Mouse (Mus musculus) midbrain, embryonic 16.5 days (tissue): ENCODE measurements around the gene Flvcr1. TPM values are rescaled to one million over a fixed set of nuclear protein-coding genes. Genes with fewer than 3 reads are reported as not detected.
"Not testable (repeated sequence)": the region's sequence is repeated elsewhere in the genome, so short reads cannot be mapped to it uniquely, and the experiment has no call there.

ENCODE experiments used
- ATAC-seq: fragments of 200-750 bp; cut with Nextera tagmentation; 2 replicates; pipeline ENCODE4 v1.8.0; 2017; ENCODE audit warnings: moderate TSS enrichment
- H3K27ac ChIP-seq: fragments of 300-500 bp; sonication (generic); 2 replicates; pipeline ENCODE4 v1.5.1; 2014; ENCODE audit warnings: mild to moderate bottlenecking, low read length, mixed read lengths
- H3K27me3 ChIP-seq: fragments of 300-500 bp; sonication (generic); 2 replicates; pipeline ENCODE4 v1.6.1; 2014; ENCODE audit warnings: low read depth, low read length, mixed read lengths; ENCODE audit not compliant: control insufficient read depth, insufficient read depth
- H3K36me3 ChIP-seq: fragments of 300-500 bp; sonication (generic); 2 replicates; pipeline ENCODE4 v1.6.1; 2014; ENCODE audit warnings: mild to moderate bottlenecking, low read length, moderate library complexity, mixed read lengths; ENCODE audit not compliant: control insufficient read depth, insufficient read depth
- H3K4me1 ChIP-seq: fragments of 300-500 bp; sonication (generic); 2 replicates; pipeline ENCODE4 v1.6.1; 2014; ENCODE audit warnings: mild to moderate bottlenecking, low read length, mixed read lengths; ENCODE audit not compliant: control insufficient read depth, insufficient read depth
- H3K4me2 ChIP-seq: fragments of 300-500 bp; sonication (generic); 2 replicates; pipeline ENCODE4 v1.6.1; 2014; ENCODE audit warnings: mild to moderate bottlenecking, low read length, mixed read lengths
- H3K4me3 ChIP-seq: fragments of 300-500 bp; sonication (generic); 2 replicates; pipeline ENCODE4 v1.5.1; 2014; ENCODE audit warnings: low read depth, mild to moderate bottlenecking, low read length, moderate library complexity, mixed read lengths
- H3K9ac ChIP-seq: fragments of 300-500 bp; sonication (generic); 2 replicates; pipeline ENCODE4 v1.6.1; 2014; ENCODE audit warnings: low read depth, low read length, mixed read lengths
- H3K9me3 ChIP-seq: fragments of 300-500 bp; sonication (generic); replicated peaks from 2 replicates; pipeline ENCODE4 v1.6.1; 2014; ENCODE audit warnings: mild to moderate bottlenecking, low read length, mixed read lengths; ENCODE audit not compliant: control insufficient read depth, poor library complexity, severe bottlenecking
- WGBS: fragments of 180-500 bp; shearing (Covaris S2); extraction: QIAGEN DNeasy Blood & Tissue Kit; methylation state at CpG from one replicate; pipeline ENCODE4 v1.1.7; 2014; 5-methylcytosine and 5-hydroxymethylcytosine counted together
- polyA plus RNA-seq: library from polyadenylated mRNA; unstranded; fragments of >200 nt; fragmentation: Nextera tagmentation; extraction: Ambion mirVana; gene quantifications from 2 replicates; pipeline ENCODE4 v1.2.1, GENCODE M21; 2015

Flvcr1 gene
- polyA plus RNA-seq, 1 experiment from 2014 or later = 7.8 TPM

GRCm38 (mm10) chr1:191045264-191045663, 19.3 kb upstream of the Flvcr1 start:
- WGBS = 98% methylated on average over 2 of the region's 2 CpGs

GRCm38 (mm10) chr1:191042688-191043087, 16.7 kb upstream of the Flvcr1 start:
- Histone ChIP-seq H3K27me3 (no peaks in the 10 kb centered on the region), H3K27ac (no peak overlapping the region), H3K9me3 (no peaks in the 10 kb centered on the region), H3K9ac (no peak overlapping the region), H3K36me3 (no peaks in the 10 kb centered on the region), H3K4me3 (no peak overlapping the region), H3K4me1 (no peaks in the 10 kb centered on the region), H3K4me2 (no peak overlapping the region)
- no peak for ATAC-seq
- WGBS = 82% methylated on average over 3 of the region's 3 CpGs

More at GRCm38 (mm10) chr1:191045264-191045663, 19.3 kb upstream of the Flvcr1 start:
- Histone ChIP-seq H3K9me3 (no peaks in the 10 kb centered on the region), H3K4me2 (no peak overlapping the region), H3K36me3 (no peaks in the 10 kb centered on the region), H3K27me3 (no peaks in the 10 kb centered on the region), H3K27ac (no peak overlapping the region), H3K4me1 (no peaks in the 10 kb centered on the region), H3K9ac (no peak overlapping the region), H3K4me3 (no peak overlapping the region)
- ATAC-seq = no peak

- Histone ChIP-seq H3K9ac (no peak overlapping the region), H3K27me3 (no peaks in the 10 kb centered on the region), H3K4me1 (no peaks in the 10 kb centered on the region), H3K36me3 (no peaks in the 10 kb centered on the region), H3K4me2 (no peak overlapping the region), H3K27ac (no peak overlapping the region), H3K9me3 (no peaks in the 10 kb centered on the region), H3K4me3 (no peak overlapping the region)
- ATAC-seq = no peak
- WGBS = 86% methylated on average over 5 of the region's 5 CpGs
Observed at GRCm38 (mm10) chr1:191042106-191042505, 16.1 kb upstream of the Flvcr1 start.

GRCm38 (mm10) chr1:191041352-191041751, 15.4 kb upstream of the Flvcr1 start:
- Histone ChIP-seq H3K4me3 (no peak overlapping the region), H3K36me3 (no peaks in the 10 kb centered on the region), H3K27ac (no peak overlapping the region), H3K4me1 (no peaks in the 10 kb centered on the region), H3K4me2 (no peak overlapping the region), H3K27me3 (no peaks in the 10 kb centered on the region), H3K9me3 (no peaks in the 10 kb centered on the region), H3K9ac (no peak overlapping the region)
- ATAC-seq = no peak

- WGBS = 93% methylated on average over 4 of the region's 4 CpGs
- H3K4me3 ChIP-seq = no peak overlapping the region
- no peaks in the 10 kb centered on the region for H3K36me3 ChIP-seq
- no peak overlapping the region for H3K4me2 ChIP-seq
- H3K4me1 ChIP-seq = no peaks in the 10 kb centered on the region
- no peak for ATAC-seq
- H3K9ac ChIP-seq = no peak overlapping the region
- no peaks in the 10 kb centered on the region for H3K27me3 ChIP-seq
- H3K27ac ChIP-seq = no peak overlapping the region
- H3K9me3 ChIP-seq = no peaks in the 10 kb centered on the region
Observed at GRCm38 (mm10) chr1:191037999-191038398, 12.0 kb upstream of the Flvcr1 start.

DNA sequence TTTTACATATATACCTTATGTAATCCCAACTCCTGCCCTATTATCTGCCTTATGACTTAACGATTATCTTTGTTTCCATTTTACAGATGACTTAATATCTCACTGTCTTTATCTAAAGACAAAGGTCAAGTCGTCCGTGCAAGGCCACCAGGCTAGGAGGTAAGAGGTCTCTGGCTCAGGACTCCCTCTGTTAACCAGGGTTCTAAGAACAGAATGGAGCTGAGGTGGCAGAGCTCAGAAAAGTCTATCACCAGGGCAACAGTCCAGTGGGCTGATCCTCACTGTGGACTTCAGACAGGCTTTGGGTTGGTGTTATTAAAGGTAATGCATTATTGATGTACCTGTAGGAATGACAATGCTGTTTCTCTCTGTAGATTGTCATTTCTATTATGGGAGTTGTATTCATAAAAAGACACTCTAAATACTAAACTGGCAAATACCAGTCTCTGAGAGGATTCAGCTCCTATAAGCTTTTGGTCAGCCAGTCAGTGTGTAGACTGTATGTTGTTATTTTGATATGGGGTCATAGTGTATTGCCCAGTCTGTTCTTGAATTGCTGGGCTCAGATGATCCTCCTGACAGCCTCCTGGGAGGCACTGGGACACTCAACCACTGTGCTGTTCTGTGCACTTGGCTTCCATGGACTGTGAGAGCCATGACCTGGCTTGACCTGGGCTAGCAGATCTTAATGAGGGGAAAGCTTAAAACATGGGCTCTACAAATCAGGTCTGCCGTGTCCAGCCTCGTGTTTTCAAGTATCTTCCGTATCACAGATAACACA, 10.8 kb upstream of the Flvcr1 start, which contains the start of gene Spata45:
Gene Spata45 (plus strand): TSS at position 86 of the 781 bp plus-strand sequence.
- H3K27me3 ChIP-seq = no peaks in the 10 kb centered on the region
- H3K4me2 ChIP-seq = no peak within 1 kb of the TSS
- no peaks in the 10 kb centered on the region for H3K9me3 ChIP-seq
- no peaks in the 10 kb centered on the region for H3K36me3 ChIP-seq
- H3K4me1 ChIP-seq = no peaks in the 10 kb centered on the region
- 75% methylated on average over 6 of the region's 6 CpGs for WGBS
- H3K9ac ChIP-seq = no peak within 1 kb of the TSS
- no peak within 1 kb of the TSS for H3K27ac ChIP-seq
- no peak within 1 kb of the TSS for H3K4me3 ChIP-seq
- no peak for ATAC-seq

DNA sequence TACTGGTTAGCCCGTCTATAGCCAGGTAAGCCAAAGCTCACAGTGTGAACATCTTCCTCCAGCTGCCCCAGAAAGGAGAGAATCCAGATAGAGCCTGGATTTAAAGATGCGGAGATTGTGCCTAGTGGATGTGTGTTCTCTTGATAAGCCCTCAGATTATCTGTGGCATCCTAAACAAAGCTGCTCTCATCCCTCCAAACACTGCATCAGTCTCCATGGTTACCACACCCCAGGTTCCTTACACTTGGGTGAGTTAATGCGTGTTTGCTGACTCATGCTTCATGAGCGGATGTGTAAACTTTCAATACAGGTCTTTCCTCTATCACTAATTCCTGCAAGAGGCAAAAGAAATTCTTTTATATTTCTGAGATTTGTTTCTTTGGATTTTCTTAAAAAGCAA, 9.7 kb upstream of the Flvcr1 start:
- no peaks in the 10 kb centered on the region for H3K9me3 ChIP-seq
- H3K4me3 ChIP-seq = no peak overlapping the region
- H3K9ac ChIP-seq = no peak overlapping the region
- H3K27me3 ChIP-seq = no peaks in the 10 kb centered on the region
- no peak for ATAC-seq
- no peak overlapping the region for H3K27ac ChIP-seq
- 14% methylated on average over 4 of the region's 4 CpGs for WGBS
- H3K4me2 ChIP-seq = no peak overlapping the region
- no peaks in the 10 kb centered on the region for H3K4me1 ChIP-seq
- H3K36me3 ChIP-seq = no peaks in the 10 kb centered on the region

DNA sequence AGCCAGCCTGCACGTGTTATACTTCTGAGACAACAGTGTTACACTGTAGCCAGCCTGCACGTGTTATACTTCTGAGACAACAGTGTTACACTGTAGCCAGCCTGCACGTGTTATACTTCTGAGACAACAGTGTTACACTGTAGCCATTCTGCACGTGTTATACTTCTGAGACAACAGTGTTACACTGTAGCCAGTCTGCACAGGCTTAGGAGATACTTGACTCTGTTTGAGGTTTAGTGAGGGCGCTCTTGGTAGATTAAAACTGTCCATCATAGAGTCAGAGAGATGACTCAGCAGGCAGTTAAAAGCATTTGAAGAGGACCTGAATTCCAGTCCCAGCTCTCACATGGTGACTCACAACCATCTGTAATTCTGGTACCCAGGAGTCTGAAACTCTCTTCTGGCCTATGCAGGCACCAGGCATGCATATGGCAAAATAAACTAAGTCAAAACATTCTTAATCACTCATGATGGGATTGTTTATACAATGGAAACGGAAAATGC, 5.0 kb upstream of the Flvcr1 start:
- ATAC-seq, H3K4me1 ChIP-seq, H3K9me3 ChIP-seq, H3K36me3 ChIP-seq, H3K9ac ChIP-seq, H3K4me3 ChIP-seq, H3K4me2 ChIP-seq, H3K27ac ChIP-seq, H3K27me3 ChIP-seq: not testable (repeated sequence)
- 79% methylated on average over 6 of the region's 6 CpGs for WGBS

DNA sequence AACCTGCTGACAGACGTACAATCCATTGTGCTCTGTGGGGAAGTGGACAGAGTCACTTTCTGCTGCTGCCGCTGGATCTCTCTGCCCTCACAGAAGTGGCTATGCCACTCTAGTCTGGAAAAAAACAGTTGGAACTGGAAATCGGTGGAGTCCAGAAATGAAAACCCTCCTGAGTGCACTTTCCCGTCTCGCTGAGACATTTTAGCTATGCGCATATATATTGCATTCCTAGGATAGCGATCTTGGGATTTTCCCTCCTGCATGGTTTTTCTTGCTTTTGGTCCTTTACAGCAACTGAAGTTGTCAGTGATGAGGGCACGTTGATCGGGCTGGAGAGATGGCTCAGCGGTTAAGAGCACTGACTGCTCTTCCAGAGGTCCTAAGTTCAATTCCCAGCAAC, 4.2 kb upstream of the Flvcr1 start:
- Histone ChIP-seq H3K4me1 (peaks cover 6% of the 10 kb centered on the region; the same call in 1 of the 2 replicates), H3K9ac (no peak overlapping the region), H3K27ac (no peak overlapping the region), H3K9me3 (no peaks in the 10 kb centered on the region), H3K4me2 (no peak overlapping the region), H3K27me3 (no peaks in the 10 kb centered on the region), H3K36me3 (no peaks in the 10 kb centered on the region), H3K4me3 (no peak overlapping the region)
- no peak for ATAC-seq
- WGBS = 50% methylated on average over 10 of the region's 10 CpGs
